Mouse (Mus musculus): ENCODE measurements around the gene Adra2b.

DNA sequence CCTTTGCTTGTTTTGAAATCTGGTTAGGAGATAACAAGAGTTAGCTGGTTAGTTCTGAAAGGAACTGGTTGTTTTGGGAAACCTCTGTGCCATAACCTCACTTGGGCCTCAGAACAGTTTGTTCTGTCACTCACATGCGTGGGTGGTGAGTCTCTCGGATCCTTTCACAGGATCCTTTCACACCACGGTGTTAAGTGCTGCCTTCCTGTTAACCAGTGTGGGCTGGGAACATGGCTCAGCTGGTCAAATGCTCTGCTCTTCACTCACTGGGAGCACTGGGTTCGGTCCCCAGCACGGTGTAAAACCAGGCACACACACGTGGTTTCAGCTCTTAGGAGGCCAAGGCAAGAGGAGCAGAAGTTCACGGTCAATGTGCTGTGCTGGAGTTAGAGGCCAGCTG is 38.6 kb upstream of the Adra2b start:
- TF ChIP-seq POLR2A (IDR thresholded peaks at IDR 0.05; ENCODE audit: borderline replicate concordance, insufficient read depth, low read length): no peak
- TF ChIP-seq CTCF (IDR thresholded peaks at IDR 0.05; ENCODE audit: borderline replicate concordance, insufficient read depth, low read depth, low read length): no peak

Measured in cerebellum, adult 2 months (tissue).